In genomic region chr8:46367125-46367524, GRCm38 (mm10) we compare ENCODE assay signal across 17 mouse cellular contexts.
"Had no signal": no experiment of that assay in that cellular context is flagged by ENCODE, and none has a peak within 500 bp of the region (broad histone marks: within the 10 kb centered on the region; RNA-seq: fewer than 3 reads in every experiment).

No protein-coding gene starts in this region.

- H3K9me3 ChIP-seq: limb, embryonic 12.5 days; liver, embryonic 13.5 days; lung, embryonic 15.5 days; neural tube, embryonic 15.5 days had no signal

- ATAC-seq: liver, postnatal 0 days had no signal

- H3K27ac ChIP-seq: kidney, postnatal 0 days; layer of hippocampus, adult 2 months; limb, embryonic 12.5 days; liver, embryonic 13.5 days; lung, embryonic 15.5 days; macrophage; neural tube, embryonic 15.5 days had no signal

- H3K9ac ChIP-seq: limb, embryonic 12.5 days; liver, embryonic 13.5 days; liver, postnatal 0 days; lung, embryonic 15.5 days; neural tube, embryonic 15.5 days had no signal

- H3K4me3 ChIP-seq: layer of hippocampus, adult 2 months; limb, embryonic 12.5 days; liver, embryonic 13.5 days; lung, embryonic 15.5 days; megakaryocyte, embryonic 14.5 days; myocyte; neural tube, embryonic 15.5 days had no signal

- DNase-seq: kidney, adult 9 months; kidney, postnatal 4 days; liver; liver, embryonic 13.5 days; liver, postnatal 0 days; lung, postnatal 14 days; right cerebral cortex, adult 18-20 months; right cerebral cortex, postnatal 25 days; thymus, postnatal 4 days had no signal

- H3K27me3 ChIP-seq: limb, embryonic 12.5 days; liver, embryonic 13.5 days; lung, embryonic 15.5 days; megakaryocyte, embryonic 14.5 days; neural tube, embryonic 15.5 days had no signal

- H3K36me3 ChIP-seq: limb, embryonic 12.5 days; liver, embryonic 13.5 days; lung, embryonic 15.5 days; neural tube, embryonic 15.5 days had no signal

- H3K4me2 ChIP-seq: limb, embryonic 12.5 days; liver, embryonic 13.5 days; lung, embryonic 15.5 days; neural tube, embryonic 15.5 days had no signal

- H3K4me1 ChIP-seq: limb, embryonic 12.5 days; liver, embryonic 13.5 days; lung, embryonic 15.5 days; megakaryocyte, embryonic 14.5 days; neural tube, embryonic 15.5 days had no signal
